Mouse (Mus musculus) splenic B cell, adult 2 months (primary cell): ENCODE measurements around the gene Ebi3.
A peak's percentile ranks its signal among the peaks of the same experiment; 100 is the strongest.
"Not testable (repeated sequence)": the region's sequence is repeated elsewhere in the genome, so short reads cannot be mapped to it uniquely, and the experiment has no call there.

Source experiments
- DNase-seq: peaks from one replicate; pipeline ENCODE4 v3.0.0-alpha.2; 2011; ENCODE audit warnings: low read depth, low spot score
- H3K27me3 ChIP-seq: 2 replicates; pipeline ENCODE4 v1.6.1; 2012; ENCODE audit warnings: mild to moderate bottlenecking, low read length, moderate library complexity, mixed read lengths; ENCODE audit not compliant: control insufficient read depth, poor library complexity, insufficient read depth, severe bottlenecking
- H3K36me3 ChIP-seq: 2 replicates; pipeline ENCODE4 v1.6.1; 2012; ENCODE audit warnings: mild to moderate bottlenecking, low read length, moderate library complexity, mixed read lengths; ENCODE audit not compliant: control insufficient read depth, poor library complexity, insufficient read depth, severe bottlenecking

Gene Ebi3

DNA sequence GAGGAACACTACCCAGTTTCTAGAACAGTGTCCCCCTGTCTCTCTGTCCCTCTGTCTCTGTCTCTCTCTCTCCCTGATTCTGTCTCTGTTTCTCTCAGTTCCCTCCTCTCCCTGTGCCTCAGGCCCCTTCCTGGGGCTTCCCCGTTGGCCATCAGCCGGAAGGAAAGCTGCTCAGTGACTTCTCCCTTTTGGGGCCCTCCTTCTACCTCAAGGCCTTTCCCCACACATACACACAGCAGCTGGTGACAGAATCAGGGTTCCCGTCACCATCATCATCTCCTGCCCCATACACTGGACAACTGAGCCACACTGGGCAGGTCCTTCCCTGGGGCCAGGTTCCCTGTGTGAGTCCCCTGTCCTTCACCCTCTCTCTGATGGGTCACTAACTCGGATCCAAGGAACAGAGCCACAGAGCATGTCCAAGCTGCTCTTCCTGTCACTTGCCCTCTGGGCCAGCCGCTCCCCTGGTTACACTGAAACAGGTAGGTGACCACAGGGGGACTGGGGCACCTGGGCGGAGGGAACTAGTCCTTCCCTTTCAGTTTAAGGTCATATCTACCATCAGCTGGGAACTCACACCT, at the start of gene Ebi3:
Gene Ebi3, plus strand, starts transcription at position 194 of the 581 bp plus-strand sequence.
- Histone ChIP-seq H3K27me3 (no peaks in the 10 kb centered on the region), H3K36me3 (no peaks in the 10 kb centered on the region)
- peak; percentile 50 for DNase-seq

DNA sequence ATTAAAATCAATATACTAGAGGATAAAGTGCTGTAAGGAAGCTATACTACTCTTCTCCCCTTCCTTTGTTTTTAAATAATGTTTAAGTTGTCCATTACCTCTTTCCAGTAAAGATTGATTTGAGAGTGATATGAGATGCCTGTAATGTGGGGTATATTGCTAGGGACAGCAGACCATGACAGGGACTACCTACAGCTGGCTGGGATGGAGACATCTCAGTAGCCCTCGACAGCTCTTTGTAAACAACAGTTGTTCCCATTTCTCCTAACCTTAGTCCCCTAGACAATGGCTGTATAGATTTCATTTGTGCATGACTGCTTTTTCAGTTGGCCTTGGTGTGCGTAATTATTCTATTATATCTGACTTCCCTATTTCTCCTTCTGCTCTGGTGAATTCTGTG, 49.4 kb upstream of the Ebi3 start:
- DNase-seq, result no peak
- H3K27me3 ChIP-seq, result no peaks in the 10 kb centered on the region
- no peaks in the 10 kb centered on the region for H3K36me3 ChIP-seq

GRCm38 (mm10) chr17:55903687-55904086, 48.8 kb upstream of the Ebi3 start:
- Histone ChIP-seq H3K27me3 (no peaks in the 10 kb centered on the region), H3K36me3 (no peaks in the 10 kb centered on the region)
- DNase-seq, result no peak

- Histone ChIP-seq H3K36me3 (no peaks in the 10 kb centered on the region), H3K27me3 (no peaks in the 10 kb centered on the region)
- DNase-seq, result no peak
Observed at GRCm38 (mm10) chr17:55904131-55904530, 48.3 kb upstream of the Ebi3 start.

DNA sequence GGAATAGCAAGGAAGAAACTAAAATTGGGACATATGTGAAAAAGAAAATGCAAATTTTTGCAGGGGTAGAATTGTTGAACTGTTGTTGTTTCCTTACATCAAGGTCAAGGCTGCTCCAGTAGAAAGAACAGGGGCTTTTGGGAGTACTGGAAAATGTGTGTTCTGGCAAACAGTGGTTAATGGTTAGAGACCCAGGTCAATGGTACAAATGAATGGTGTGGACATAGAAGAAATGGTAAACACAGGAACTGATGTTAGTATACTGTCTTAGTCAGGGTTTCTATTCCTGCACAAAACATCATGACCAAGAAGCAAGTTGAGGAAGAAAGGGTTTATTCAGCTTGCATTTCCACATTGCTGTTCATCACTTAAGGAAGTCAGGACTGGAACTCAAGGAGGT, 45.8 kb upstream of the Ebi3 start:
- DNase-seq, result no peak
- Histone ChIP-seq H3K27me3 (no peaks in the 10 kb centered on the region), H3K36me3 (no peaks in the 10 kb centered on the region)

DNA sequence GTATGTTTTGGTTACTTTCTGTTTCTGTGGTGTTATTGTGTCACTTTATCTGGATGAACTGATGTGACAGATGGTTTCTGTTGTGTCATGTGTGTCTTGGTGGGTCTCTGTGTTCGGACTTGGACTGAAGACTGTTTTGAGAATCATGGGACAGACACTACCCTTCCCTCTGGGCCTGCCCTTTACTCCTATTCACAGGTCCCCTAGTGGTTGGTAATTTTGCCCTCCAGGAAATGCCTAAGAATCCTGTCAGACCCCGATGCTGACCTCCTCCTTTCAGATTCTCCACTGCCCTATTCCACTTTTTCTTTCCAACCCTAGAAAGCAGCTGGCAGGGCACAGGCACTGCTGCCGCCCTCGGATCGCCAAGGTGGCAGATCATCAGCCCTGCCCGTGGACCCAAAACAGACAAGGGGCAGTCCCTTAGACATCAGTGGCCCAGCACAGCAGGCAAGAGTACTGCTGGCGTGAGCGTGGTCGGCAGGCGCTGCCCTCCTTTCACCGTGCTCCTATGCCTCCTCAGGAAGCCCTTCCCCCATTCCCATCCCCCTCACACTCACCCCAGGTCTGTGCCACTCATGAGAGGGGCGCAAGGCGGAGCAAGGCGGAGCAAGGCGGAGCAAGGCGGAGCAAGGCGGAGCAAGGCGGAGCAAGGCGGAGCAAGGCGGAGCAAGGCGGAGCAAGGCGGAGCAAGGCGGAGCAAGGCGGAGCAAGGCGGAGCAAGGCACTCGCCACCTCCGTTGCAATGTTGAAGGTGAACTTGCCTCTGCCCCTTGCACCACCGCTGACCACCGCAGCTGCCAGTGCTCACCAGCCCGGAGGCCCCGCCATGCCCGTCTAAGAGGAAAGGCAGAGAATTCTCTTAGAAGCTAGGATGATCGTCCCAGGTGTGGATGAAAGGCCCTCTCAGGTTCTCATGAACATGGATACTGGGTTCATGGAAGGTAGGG, 20.6 kb upstream of the Ebi3 start:
- peak; percentile 76 for DNase-seq
- Histone ChIP-seq H3K36me3 (no peaks in the 10 kb centered on the region), H3K27me3 (no peaks in the 10 kb centered on the region)

DNA sequence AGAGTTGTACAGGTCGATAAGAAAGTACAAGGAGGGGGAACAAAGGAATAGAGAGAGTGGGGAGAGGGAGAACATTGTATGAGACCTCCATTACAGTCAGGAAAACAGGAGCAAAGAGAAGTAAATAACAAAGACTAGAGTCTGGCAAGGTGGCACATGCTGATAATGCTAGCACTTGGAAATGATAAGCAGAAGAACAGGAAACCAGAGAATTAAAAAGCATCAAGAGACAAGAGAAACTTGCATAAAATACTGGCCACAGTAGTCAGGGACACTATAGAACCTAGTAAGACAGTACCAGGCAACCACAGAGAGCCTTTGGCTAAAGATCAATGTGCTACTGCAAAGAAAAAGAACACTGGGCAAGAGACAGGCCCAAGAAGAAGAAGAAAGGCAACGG, 19.8 kb upstream of the Ebi3 start:
- H3K36me3 ChIP-seq, result no peaks in the 10 kb centered on the region
- no peaks in the 10 kb centered on the region for H3K27me3 ChIP-seq
- DNase-seq, result no peak

- no peaks in the 10 kb centered on the region for H3K36me3 ChIP-seq
- H3K27me3 ChIP-seq, result no peaks in the 10 kb centered on the region
- no peak for DNase-seq
Observed at GRCm38 (mm10) chr17:55933191-55933590, 19.2 kb upstream of the Ebi3 start.

- H3K27me3 ChIP-seq, DNase-seq, H3K36me3 ChIP-seq: not testable (repeated sequence)
Observed at GRCm38 (mm10) chr17:55944387-55944865, 8.0 kb upstream of the Ebi3 start.

- H3K36me3 ChIP-seq, H3K27me3 ChIP-seq: not testable (repeated sequence)
- DNase-seq, result peak; percentile 73
Observed at GRCm38 (mm10) chr17:55944866-55945682, 7.4 kb upstream of the Ebi3 start.

DNA sequence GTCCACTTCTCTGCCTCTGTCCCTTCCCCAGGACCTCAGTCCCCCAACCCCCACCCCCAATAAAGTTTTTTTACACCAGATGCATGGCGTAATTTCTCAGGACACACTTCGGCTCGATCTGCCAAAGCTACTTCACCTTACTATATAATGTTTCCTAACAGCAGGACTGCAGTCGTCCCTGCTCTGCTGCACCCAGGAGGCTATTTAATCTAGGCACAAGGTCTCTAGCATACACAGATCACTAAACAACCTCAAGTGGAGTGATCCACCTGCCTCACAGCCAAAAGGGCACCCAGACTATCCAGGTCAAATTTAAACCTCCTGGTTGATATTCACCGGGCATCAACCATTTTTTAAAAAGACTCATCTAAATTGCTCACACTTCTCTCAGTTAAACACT, 6.7 kb upstream of the Ebi3 start:
- no peaks in the 10 kb centered on the region for H3K36me3 ChIP-seq
- H3K27me3 ChIP-seq, result no peaks in the 10 kb centered on the region
- no peak for DNase-seq

DNA sequence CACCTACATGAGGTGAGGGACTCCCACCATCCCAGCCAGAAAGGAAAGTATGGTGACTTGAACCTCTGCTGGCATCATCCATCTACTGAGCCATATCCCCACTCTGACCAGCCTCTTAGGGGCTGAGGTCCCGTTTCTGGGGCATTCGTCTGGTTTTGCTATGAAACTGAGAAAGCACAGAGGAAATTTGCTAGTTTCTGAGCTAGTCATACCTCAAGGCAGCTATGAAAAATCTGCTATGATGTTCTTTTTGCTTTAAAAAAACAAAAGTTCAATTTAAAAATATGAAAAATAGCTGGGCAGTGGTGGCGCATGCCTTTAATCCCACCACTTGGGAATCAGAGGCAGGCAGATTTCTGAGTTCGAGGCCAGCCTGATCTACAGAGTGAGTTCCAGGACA, 3.8 kb upstream of the Ebi3 start:
- no peaks in the 10 kb centered on the region for H3K36me3 ChIP-seq

GRCm38 (mm10) chr17:55949400-55949799, 3.0 kb upstream of the Ebi3 start, which contains the start of gene Zfp119b:
TSS of gene Zfp119b (minus strand) at chr17:55949500.
- H3K27me3 ChIP-seq, result no peaks in the 10 kb centered on the region
- H3K36me3 ChIP-seq, result no peaks in the 10 kb centered on the region
- no peak for DNase-seq

More for the DNA sequence above, 3.8 kb upstream of the Ebi3 start:
- H3K27me3 ChIP-seq, result no peaks in the 10 kb centered on the region
- no peak for DNase-seq

GRCm38 (mm10) chr17:55950601-55951000, 1.8 kb upstream of the Ebi3 start:
- no peak for DNase-seq
- H3K27me3 ChIP-seq, result no peaks in the 10 kb centered on the region
- H3K36me3 ChIP-seq, result no peaks in the 10 kb centered on the region

- Histone ChIP-seq H3K36me3 (no peaks in the 10 kb centered on the region), H3K27me3 (no peaks in the 10 kb centered on the region)
- no peak for DNase-seq
Observed at GRCm38 (mm10) chr17:55952041-55952440, 399 bp upstream of the Ebi3 start.
